Mouse (Mus musculus) heart, embryonic 11.5 days (tissue): ENCODE measurements at regions not wholly inside any gene's neighbourhood (a gene's known extent, or its start where the extent isn't known, plus 50 kb on each side); places are given as distances from the start of the nearest gene placed in this dataset.

Experiments
- ATAC-seq: fragments of 200-750 bp; cut with Nextera tagmentation; replicated peaks from 2 replicates; pipeline ENCODE4 v1.8.0; 2017; ENCODE audit warnings: moderate library complexity; ENCODE audit not compliant: insufficient number of reproducible peaks, low FRiP score, low TSS enrichment
- H3K27ac ChIP-seq: fragments of 300-500 bp; sonication (generic); 2 replicates; pipeline ENCODE4 v1.5.1; 2014; ENCODE audit warnings: mild to moderate bottlenecking, low read depth, low read length
- H3K27me3 ChIP-seq: fragments of 300-500 bp; sonication (generic); 2 replicates; pipeline ENCODE4 v1.6.1; 2014; ENCODE audit warnings: mild to moderate bottlenecking, low read length, mixed read lengths; ENCODE audit not compliant: control insufficient read depth, insufficient read depth
- H3K36me3 ChIP-seq: fragments of 300-500 bp; sonication (generic); 2 replicates; pipeline ENCODE4 v1.6.1; 2014; ENCODE audit warnings: mild to moderate bottlenecking, low read length, moderate library complexity, mixed read lengths; ENCODE audit not compliant: control insufficient read depth, insufficient read depth
- H3K4me1 ChIP-seq: fragments of 300-500 bp; sonication (generic); 2 replicates; pipeline ENCODE4 v1.6.1; 2014; ENCODE audit warnings: low read length; ENCODE audit not compliant: control insufficient read depth, insufficient read depth
- H3K4me2 ChIP-seq: fragments of 300-500 bp; sonication (generic); 2 replicates; pipeline ENCODE4 v1.6.1; 2014; ENCODE audit warnings: mild to moderate bottlenecking, moderate library complexity
- H3K4me3 ChIP-seq: fragments of 300-500 bp; sonication (generic); 2 replicates; pipeline ENCODE4 v1.5.1; 2014; ENCODE audit warnings: low read depth, low read length
- H3K9ac ChIP-seq: fragments of 300-500 bp; sonication (generic); 2 replicates; pipeline ENCODE4 v1.6.1; 2014; ENCODE audit warnings: mild to moderate bottlenecking, low read depth, low read length, moderate library complexity
- H3K9me3 ChIP-seq: fragments of 300-500 bp; sonication (generic); replicated peaks from 2 replicates; pipeline ENCODE4 v1.6.1; 2016; ENCODE audit warnings: low read length; ENCODE audit not compliant: control insufficient read depth
- WGBS: fragments of 180-500 bp; shearing (Covaris S2); extraction: QIAGEN DNeasy Blood & Tissue Kit; methylation state at CpG from one replicate; pipeline ENCODE4 v1.1.7; 2014; ENCODE audit not compliant: insufficient replicate concordance; 5-methylcytosine and 5-hydroxymethylcytosine counted together

GRCm38 (mm10) chr13:110599666-110600065 is 204.8 kb downstream of the Plk2 start:
- no peaks in the 10 kb centered on the region for H3K27me3 ChIP-seq
- 78% methylated on average over 3 of the region's 3 CpGs for WGBS
- H3K36me3 ChIP-seq, result no peaks in the 10 kb centered on the region
- H3K4me2 ChIP-seq, result no peak overlapping the region
- H3K27ac ChIP-seq, result no peak overlapping the region
- no peak overlapping the region for H3K9ac ChIP-seq
- H3K4me3 ChIP-seq, result no peak overlapping the region
- H3K9me3 ChIP-seq, result no peaks in the 10 kb centered on the region
- no peaks in the 10 kb centered on the region; the same call in 1 of the 2 replicates for H3K4me1 ChIP-seq
- no peak for ATAC-seq

DNA sequence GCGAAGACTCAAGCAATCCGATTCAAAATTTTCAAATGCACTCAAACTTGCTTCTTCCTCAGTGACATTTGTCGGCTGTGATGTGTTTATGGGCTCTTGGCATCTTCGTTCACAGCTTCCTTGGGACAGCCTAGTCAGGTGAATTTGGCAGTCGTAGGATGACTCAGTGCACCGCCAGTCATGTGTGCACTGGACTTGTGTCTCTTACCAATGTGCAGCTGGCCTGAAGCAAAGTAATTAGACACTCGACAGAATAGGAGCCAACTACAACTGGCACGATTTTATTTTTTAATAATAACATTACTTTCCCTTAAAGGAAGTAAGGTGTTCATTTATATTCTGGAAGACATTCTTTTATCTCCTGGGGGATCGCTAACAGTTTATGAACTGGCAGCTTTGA is 205.5 kb downstream of the Plk2 start:
- H3K27ac ChIP-seq, result no peak overlapping the region
- no peaks in the 10 kb centered on the region; the same call in 1 of the 2 replicates for H3K4me1 ChIP-seq
- H3K27me3 ChIP-seq, result no peaks in the 10 kb centered on the region
- H3K4me3 ChIP-seq, result no peak overlapping the region
- ATAC-seq, result no peak
- no peak overlapping the region for H3K4me2 ChIP-seq
- no peaks in the 10 kb centered on the region for H3K9me3 ChIP-seq
- no peaks in the 10 kb centered on the region for H3K36me3 ChIP-seq
- WGBS, result 84% methylated on average over 9 of the region's 9 CpGs
- H3K9ac ChIP-seq, result no peak overlapping the region

DNA sequence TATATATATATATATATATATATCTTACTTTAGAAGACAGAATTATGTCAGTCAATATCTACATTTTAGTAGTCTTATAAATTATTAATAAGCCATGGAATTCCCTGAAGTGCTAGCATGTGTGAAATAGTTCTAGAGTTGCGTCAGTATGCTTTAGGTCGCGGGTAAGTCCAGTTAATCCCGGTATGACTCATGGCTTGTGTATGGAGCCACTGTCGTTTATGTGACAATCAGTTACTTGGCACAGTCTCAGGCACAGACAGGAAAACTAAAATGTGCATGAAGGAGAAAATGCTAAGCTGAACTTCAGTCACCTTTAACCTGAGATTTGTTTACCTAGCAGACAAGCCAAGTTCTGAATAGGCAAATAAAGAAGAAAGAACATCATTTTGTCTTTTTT is 206.5 kb downstream of the Plk2 start:
- 50% methylated on average over 5 of the region's 5 CpGs for WGBS
- ATAC-seq, result no peak

GRCm38 (mm10) chr13:110601840-110602239 is 207.0 kb downstream of the Plk2 start:
- ATAC-seq, result no peak
- WGBS, result 62% methylated on average over 6 of the region's 6 CpGs
- Histone ChIP-seq H3K27ac (no peak overlapping the region), H3K9me3 (no peaks in the 10 kb centered on the region), H3K9ac (no peak overlapping the region), H3K4me2 (no peak overlapping the region), H3K4me1 (no peaks in the 10 kb centered on the region; the same call in 1 of the 2 replicates), H3K27me3 (no peaks in the 10 kb centered on the region), H3K4me3 (no peak overlapping the region), H3K36me3 (no peaks in the 10 kb centered on the region)

More for the DNA sequence above, 206.5 kb downstream of the Plk2 start:
- Histone ChIP-seq H3K27me3 (no peaks in the 10 kb centered on the region), H3K9ac (no peak overlapping the region), H3K36me3 (no peaks in the 10 kb centered on the region), H3K27ac (no peak overlapping the region), H3K4me1 (no peaks in the 10 kb centered on the region; the same call in 1 of the 2 replicates), H3K4me2 (no peak overlapping the region), H3K4me3 (no peak overlapping the region), H3K9me3 (no peaks in the 10 kb centered on the region)

DNA sequence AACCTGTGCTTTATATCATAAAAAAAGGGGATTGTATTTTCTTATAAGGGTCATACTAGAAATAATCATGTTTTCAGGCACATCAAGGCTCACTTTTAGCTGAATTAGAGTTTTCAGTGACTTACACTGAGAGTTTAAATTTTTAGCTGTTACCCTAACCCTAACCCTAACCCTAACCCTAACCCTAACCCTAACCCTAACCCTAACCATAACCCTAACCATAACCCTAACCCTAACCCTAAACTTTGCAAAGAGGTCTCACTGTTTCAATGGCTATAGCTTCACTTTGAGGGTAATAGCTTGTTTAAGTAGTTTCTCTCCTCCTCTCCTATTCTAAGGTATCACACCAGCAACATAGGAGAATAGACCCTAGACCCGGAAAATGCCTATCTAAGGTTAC is 208.0 kb downstream of the Plk2 start:
- no peak overlapping the region for H3K4me3 ChIP-seq
- no peaks in the 10 kb centered on the region; the same call in 1 of the 2 replicates for H3K4me1 ChIP-seq
- no peaks in the 10 kb centered on the region for H3K36me3 ChIP-seq
- no peak overlapping the region for H3K9ac ChIP-seq
- no peaks in the 10 kb centered on the region for H3K9me3 ChIP-seq
- ATAC-seq, result no peak
- H3K27ac ChIP-seq, result no peak overlapping the region
- no peaks in the 10 kb centered on the region for H3K27me3 ChIP-seq
- WGBS, result 90% methylated on average over 1 of the region's 1 CpGs
- no peak overlapping the region for H3K4me2 ChIP-seq

DNA sequence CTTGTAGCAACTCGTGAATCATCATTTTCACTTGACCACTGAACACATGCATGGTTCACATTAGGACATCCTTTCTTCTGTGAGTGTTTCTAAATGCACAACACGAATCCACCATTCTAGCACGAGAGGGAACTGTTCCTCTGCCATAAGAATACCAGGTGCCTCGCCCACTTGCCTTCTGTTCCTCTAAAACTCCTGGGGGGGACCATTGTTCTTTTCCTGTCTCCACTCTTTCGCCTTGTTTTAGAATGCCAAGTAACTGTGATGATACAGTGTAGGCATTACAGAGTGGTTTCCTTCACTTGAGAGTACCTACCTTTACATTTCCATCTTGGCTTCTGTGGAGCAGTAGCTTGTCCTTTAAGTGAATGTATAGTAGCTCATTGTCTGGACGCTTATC is 224.2 kb downstream of the Plk2 start:
- no peak for ATAC-seq

DNA sequence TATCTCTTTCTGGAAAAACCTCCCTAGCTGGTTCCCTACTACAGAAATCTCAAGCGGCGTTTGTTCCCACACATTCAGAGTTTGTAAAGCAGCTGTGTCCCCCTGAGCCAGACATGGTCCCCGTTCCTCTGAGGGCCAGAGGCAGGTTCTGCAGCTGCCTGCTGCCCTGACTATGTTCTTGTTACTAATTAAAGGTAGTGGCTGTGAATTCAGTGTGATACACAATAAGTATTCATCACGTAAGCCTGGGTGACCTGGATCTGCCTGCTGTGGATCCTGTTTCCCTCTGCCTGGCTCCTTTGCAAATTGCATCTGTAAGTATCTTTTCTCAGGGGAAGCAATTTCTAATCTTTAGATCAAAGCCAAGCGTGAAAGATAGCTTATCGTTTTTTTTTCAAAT is 232.3 kb downstream of the Plk2 start:
- Histone ChIP-seq H3K27me3 (no peaks in the 10 kb centered on the region), H3K4me1 (peaks cover 8% of the 10 kb centered on the region), H3K27ac (no peak overlapping the region), H3K9ac (no peak overlapping the region), H3K4me2 (no peak overlapping the region), H3K9me3 (no peaks in the 10 kb centered on the region), H3K36me3 (no peaks in the 10 kb centered on the region), H3K4me3 (no peak overlapping the region)
- ATAC-seq, result no peak
- WGBS, result 48% methylated on average over 6 of the region's 6 CpGs

More for the DNA sequence above, 224.2 kb downstream of the Plk2 start:
- H3K27ac ChIP-seq, result no peak overlapping the region
- H3K4me2 ChIP-seq, result no peak overlapping the region
- H3K9ac ChIP-seq, result no peak overlapping the region
- H3K4me1 ChIP-seq, result no peaks in the 10 kb centered on the region
- no peaks in the 10 kb centered on the region for H3K9me3 ChIP-seq
- WGBS, result 82% methylated on average over 6 of the region's 6 CpGs
- no peaks in the 10 kb centered on the region for H3K27me3 ChIP-seq
- H3K36me3 ChIP-seq, result no peaks in the 10 kb centered on the region
- H3K4me3 ChIP-seq, result no peak overlapping the region

DNA sequence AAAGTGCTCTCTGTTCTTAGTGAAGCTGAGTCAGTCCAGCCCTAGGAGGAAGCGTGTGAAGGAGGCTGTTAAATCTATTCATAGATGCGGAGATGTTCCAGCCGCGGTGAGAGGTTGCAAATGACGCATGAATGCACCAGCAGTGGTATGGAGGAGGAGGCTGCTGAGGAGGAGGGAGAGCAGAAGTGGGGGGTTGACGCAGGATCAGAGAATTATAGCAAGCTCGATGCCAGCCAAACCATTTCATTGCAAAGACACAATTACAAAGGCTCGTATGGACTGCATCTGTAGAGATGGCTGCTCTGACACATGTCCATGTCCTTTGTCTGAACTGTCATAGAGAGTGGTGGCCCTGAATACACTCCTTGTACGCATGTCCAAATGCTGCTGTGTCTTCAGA is 232.9 kb downstream of the Plk2 start:
- ATAC-seq, result no peak
- Histone ChIP-seq H3K4me2 (no peak overlapping the region), H3K27ac (no peak overlapping the region), H3K9ac (no peak overlapping the region), H3K4me3 (no peak overlapping the region), H3K27me3 (no peaks in the 10 kb centered on the region), H3K36me3 (no peaks in the 10 kb centered on the region), H3K9me3 (no peaks in the 10 kb centered on the region), H3K4me1 (peaks cover 9% of the 10 kb centered on the region)
- 68% methylated on average over 9 of the region's 9 CpGs for WGBS

DNA sequence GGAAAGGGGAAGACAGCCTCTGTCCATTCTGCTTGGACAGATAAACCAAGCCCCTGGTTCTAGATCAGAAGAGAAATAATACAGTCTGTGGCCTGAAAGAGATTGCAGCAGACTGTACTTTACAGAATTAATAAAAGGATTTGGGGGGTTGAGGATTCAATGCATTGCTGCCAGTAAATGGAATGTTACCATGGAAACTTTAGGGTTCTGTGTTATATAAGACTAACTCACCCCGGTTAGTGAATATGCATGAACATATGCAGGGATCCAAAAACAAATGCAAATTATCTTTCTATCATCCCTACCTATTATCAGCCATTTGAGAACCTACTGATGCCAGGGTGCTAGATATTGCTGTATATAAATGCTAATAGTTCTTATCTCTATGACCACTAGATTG is 233.4 kb downstream of the Plk2 start:
- H3K4me1 ChIP-seq, result peaks cover 10% of the 10 kb centered on the region
- no peaks in the 10 kb centered on the region for H3K36me3 ChIP-seq
- H3K27ac ChIP-seq, result no peak overlapping the region
- H3K4me3 ChIP-seq, result no peak overlapping the region
- 92% methylated on average over 1 of the region's 1 CpGs for WGBS
- no peak overlapping the region for H3K4me2 ChIP-seq
- no peak overlapping the region for H3K9ac ChIP-seq
- no peaks in the 10 kb centered on the region for H3K9me3 ChIP-seq
- no peak for ATAC-seq
- H3K27me3 ChIP-seq, result no peaks in the 10 kb centered on the region
